Mouse (Mus musculus): ENCODE measurements at regions not wholly inside any gene's neighbourhood (a gene's known extent, or its start where the extent isn't known, plus 50 kb on each side); places are given as distances from the start of the nearest gene placed in this dataset.
A peak's percentile ranks its signal among the peaks of the same experiment; 100 is the strongest.
"Not testable (repeated sequence)": the region's sequence is repeated elsewhere in the genome, so short reads cannot be mapped to it uniquely, and the experiment has no call there.

- no peak for ATAC-seq (ENCODE audit: low TSS enrichment)
These were observed 89.0 kb downstream of the Akr1d1 start for GRCm38 (mm10) chr6:37618990-37619389.

GRCm38 (mm10) chr6:37621364-37622029, 91.5 kb downstream of the Akr1d1 start:
- ATAC-seq (ENCODE audit: low TSS enrichment), result no peak

GRCm38 (mm10) chr6:37622273-37622672, 92.3 kb downstream of the Akr1d1 start:
- ATAC-seq (ENCODE audit: low TSS enrichment), result no peak

- no peak for ATAC-seq (ENCODE audit: low TSS enrichment)
These were observed 97.2 kb downstream of the Akr1d1 start for GRCm38 (mm10) chr6:37627206-37627605.

GRCm38 (mm10) chr6:37633948-37634347, 104.0 kb downstream of the Akr1d1 start:
- ATAC-seq (ENCODE audit: low TSS enrichment), result no peak

- 0 out of 2 replicates have a peak, but pooled peaks have one; percentile 67 for ATAC-seq (ENCODE audit: low TSS enrichment)
These were observed 112.1 kb downstream of the Akr1d1 start for GRCm38 (mm10) chr6:37642066-37642465.

GRCm38 (mm10) chr6:37642701-37643121, 112.7 kb downstream of the Akr1d1 start:
- peak; percentile 85 for ATAC-seq (ENCODE audit: low TSS enrichment)

- no peak for ATAC-seq (ENCODE audit: low TSS enrichment)
These were observed 113.2 kb downstream of the Akr1d1 start for GRCm38 (mm10) chr6:37643176-37643575.

GRCm38 (mm10) chr6:37643718-37644117, 113.7 kb downstream of the Akr1d1 start:
- ATAC-seq (ENCODE audit: low TSS enrichment), result no peak

- no peak for ATAC-seq (ENCODE audit: low TSS enrichment)
These were observed 115.6 kb downstream of the Akr1d1 start for GRCm38 (mm10) chr6:37645551-37645950.

- not testable (repeated sequence) for ATAC-seq (ENCODE audit: low TSS enrichment)
These were observed 127.3 kb downstream of the Akr1d1 start for GRCm38 (mm10) chr6:37657300-37657699.

- ATAC-seq (ENCODE audit: low TSS enrichment), result no peak
These were observed 128.2 kb downstream of the Akr1d1 start for GRCm38 (mm10) chr6:37658021-37658650.

GRCm38 (mm10) chr6:37662747-37663146, 132.8 kb downstream of the Akr1d1 start:
- no peak for ATAC-seq (ENCODE audit: low TSS enrichment)

- no peak for ATAC-seq (ENCODE audit: low TSS enrichment)
These were observed 135.6 kb downstream of the Akr1d1 start for GRCm38 (mm10) chr6:37665576-37665975.

GRCm38 (mm10) chr6:37669407-37669806, 139.4 kb downstream of the Akr1d1 start:
- ATAC-seq (ENCODE audit: low TSS enrichment), result peak; percentile 34; the same call in 1 of the 2 replicates

GRCm38 (mm10) chr6:37670701-37671100, 140.7 kb downstream of the Akr1d1 start:
- no peak for ATAC-seq (ENCODE audit: low TSS enrichment)

GRCm38 (mm10) chr6:37679871-37680270, 149.9 kb downstream of the Akr1d1 start:
- no peak for ATAC-seq (ENCODE audit: low TSS enrichment)

GRCm38 (mm10) chr6:37681331-37681730, 151.4 kb downstream of the Akr1d1 start:
- ATAC-seq (ENCODE audit: low TSS enrichment), result not testable (repeated sequence)

- no peak for ATAC-seq (ENCODE audit: low TSS enrichment)
These were observed 156.1 kb downstream of the Akr1d1 start for GRCm38 (mm10) chr6:37686094-37686493.

- ATAC-seq (ENCODE audit: low TSS enrichment), result no peak
These were observed 159.1 kb downstream of the Akr1d1 start for GRCm38 (mm10) chr6:37688866-37689617.

- no peak for ATAC-seq (ENCODE audit: low TSS enrichment)
These were observed 159.7 kb downstream of the Akr1d1 start for GRCm38 (mm10) chr6:37689696-37690095.

GRCm38 (mm10) chr6:37691976-37692644, 162.1 kb downstream of the Akr1d1 start:
- no peak for ATAC-seq (ENCODE audit: low TSS enrichment)
